Mouse (Mus musculus) MEL (cell line): ENCODE data around the gene Olfr231. TPM values are rescaled to one million over a fixed set of nuclear protein-coding genes. Genes with fewer than 3 reads are reported as not detected.

Source experiments
- DNase-seq: peaks from one replicate; pipeline ENCODE4 v3.0.0; 2011; ENCODE audit warnings: low read depth, low spot score
- H3K27ac ChIP-seq: 2 replicates; pipeline ENCODE4 v1.5.1; 2012; ENCODE audit warnings: low read depth, mild to moderate bottlenecking, control low read depth, low read length, moderate library complexity; ENCODE audit not compliant: control insufficient read depth
- H3K27me3 ChIP-seq, 2 experiments: fragments of 150-350 bp in 1 of 2; sonication (generic) in 1 of 2; 2 replicates each; pipeline ENCODE4 v1.6.1; 2012; ENCODE audit warnings: low read length in 2 of 2, mild to moderate bottlenecking in 2 of 2, improper control_type of control experiment in 1 of 2, moderate library complexity in 1 of 2; ENCODE audit not compliant: insufficient read depth in 2 of 2, control insufficient read depth in 1 of 2
- H3K36me3 ChIP-seq, 2 experiments: 2 replicates each; pipeline ENCODE4 v1.6.1; 2012 to 2014; ENCODE audit warnings: low read length in 2 of 2, improper control_type of control experiment in 1 of 2, inconsistent platforms in 1 of 2, mild to moderate bottlenecking in 1 of 2; ENCODE audit not compliant: insufficient read depth in 2 of 2, control insufficient read depth in 1 of 2
- H3K4me1 ChIP-seq, 2 experiments: fragments of 150-350 bp in 1 of 2; sonication (generic) in 1 of 2; 2 replicates each; pipeline ENCODE4 v1.6.1; 2012; ENCODE audit warnings: low read length in 2 of 2, improper control_type of control experiment in 1 of 2, mild to moderate bottlenecking in 1 of 2; ENCODE audit not compliant: insufficient read depth in 2 of 2, control insufficient read depth in 1 of 2
- H3K4me3 ChIP-seq, 2 experiments: fragments of 150-350 bp in 1 of 2; sonication (generic) in 1 of 2; 2 replicates each; pipeline ENCODE4 v1.5.1; 2012; ENCODE audit warnings: low read depth in 2 of 2, low read length in 2 of 2, mild to moderate bottlenecking in 2 of 2, moderate library complexity in 2 of 2, control low read depth in 1 of 2, improper control_type of control experiment in 1 of 2; ENCODE audit not compliant: control insufficient read depth in 1 of 2, insufficient read depth in 1 of 2
- H3K79me2 ChIP-seq: 2 replicates; pipeline ENCODE4 v1.6.1; 2012; ENCODE audit warnings: mild to moderate bottlenecking, low read length, moderate library complexity; ENCODE audit not compliant: control insufficient read depth, poor library complexity, insufficient read depth
- H3K9ac ChIP-seq: 2 replicates; pipeline ENCODE4 v1.6.1; 2012; ENCODE audit warnings: low read depth, mild to moderate bottlenecking, control low read depth, low read length, moderate library complexity; ENCODE audit not compliant: control insufficient read depth, poor library complexity, severe bottlenecking
- H3K9me3 ChIP-seq: fragments of 150-350 bp; sonication (generic); replicated peaks from 2 replicates; pipeline ENCODE4 v1.6.1; 2012; ENCODE audit warnings: mild to moderate bottlenecking, low read length, improper control_type of control experiment, moderate library complexity; ENCODE audit not compliant: insufficient read depth
- KAT2A ChIP-seq: conservative IDR thresholded peaks from 2 replicates; pipeline ENCODE4 v1.6.1; 2012; ENCODE audit warnings: low read depth, low read length, improper control_type of control experiment, inconsistent platforms
- MAFK ChIP-seq: IDR thresholded peaks from 2 replicates; pipeline ENCODE4 v1.6.1; 2011; ENCODE audit warnings: low read depth, mild to moderate bottlenecking, low read length, improper control_type of control experiment, borderline replicate concordance
- NELFE ChIP-seq: IDR thresholded peaks from 2 replicates; pipeline ENCODE4 v1.6.1; 2011; ENCODE audit warnings: low read depth, low read length, improper control_type of control experiment
- POLR2AphosphoS2 ChIP-seq: IDR thresholded peaks from 2 replicates; pipeline ENCODE4 v1.6.1; 2011; ENCODE audit warnings: low read length, improper control_type of control experiment
- TCF12 ChIP-seq: IDR thresholded peaks from 2 replicates; pipeline ENCODE4 v1.6.1; 2014; ENCODE audit warnings: low read depth, mild to moderate bottlenecking, inconsistent platforms, low read length, improper control_type of control experiment, moderate library complexity
- USF2 ChIP-seq, 2 experiments: IDR thresholded peaks; 2 replicates each; pipeline ENCODE4 v1.6.1; 2011 to 2012; ENCODE audit warnings: improper control_type of control experiment in 2 of 2, low read length in 2 of 2, borderline replicate concordance in 1 of 2, inconsistent platforms in 1 of 2, low read depth in 1 of 2, mild to moderate bottlenecking in 1 of 2; ENCODE audit not compliant: insufficient read depth in 1 of 2
- polyA plus RNA-seq, 2 experiments: library from polyadenylated mRNA; stranded (reverse) in 1 of 2; unstranded in 1 of 2; fragments of >175 nt in 1 of 2; fragments of >200 nt in 1 of 2; gene quantifications; 2 replicates each; pipeline versions ENCODE4 v1.2.1 to v1.2.4; 2012; ENCODE audit warnings: low replicate concordance in 2 of 2, low read depth in 1 of 2; ENCODE audit not compliant: insufficient read length in 2 of 2, insufficient read depth in 1 of 2, missing spikeins in 1 of 2
- total RNA-seq: library from RNA; depleted of rRNA; stranded (reverse); fragments of 300-350 nt; gene quantifications from 2 replicates; pipeline ENCODE4 v1.2.3, GENCODE M21; 2012; rRNA removed

The Olfr231 gene
- total and polyA plus RNA-seq, 3 experiments = not detected

DNA sequence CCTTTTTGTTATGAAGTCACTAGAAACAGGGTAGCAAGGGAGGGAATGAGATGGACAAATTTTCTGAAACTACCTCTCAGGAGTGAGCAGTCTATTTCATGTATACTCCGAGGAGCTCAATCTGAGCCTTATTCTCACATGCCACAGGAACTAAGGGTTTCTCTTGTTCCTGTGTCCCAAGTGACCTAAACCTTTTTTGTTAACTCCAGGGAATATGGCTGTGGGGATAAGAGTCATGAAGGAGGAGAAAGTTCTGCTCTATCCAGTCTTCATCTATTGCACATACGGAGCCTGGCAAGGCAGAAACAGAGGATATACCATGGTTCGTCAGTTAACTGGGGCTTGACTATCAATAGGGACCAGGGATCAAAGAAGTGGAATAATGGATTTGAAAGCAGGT, 54.7 kb downstream of the Olfr231 start, which contains the start of gene Olfr430:
Olfr430 (plus strand) TSS at position 301 of the 400 bp plus-strand sequence.
- Histone ChIP-seq H3K27me3 (no peaks in the 10 kb centered on the region), H3K9me3 (no peaks in the 10 kb centered on the region), H3K27ac (no peak within 1 kb of the TSS), H3K36me3 (no peaks in the 10 kb centered on the region), H3K9ac (no peak within 1 kb of the TSS), H3K4me3 (no peak within 1 kb of the TSS), H3K4me1 (no peaks in the 10 kb centered on the region), H3K79me2 (no peaks in the 10 kb centered on the region)
- TF ChIP-seq KAT2A = no peak
- no peak for TF ChIP-seq NELFE
- no peak for TF ChIP-seq TCF12
- TF ChIP-seq POLR2AphosphoS2 = no peak
- no peak for TF ChIP-seq USF2 (IDR thresholded peaks at IDR 0.05; ENCODE audit: borderline replicate concordance in 1 of 2, insufficient read depth in 1 of 2, low read depth in 1 of 2, low read length in 2 of 2)
- TF ChIP-seq MAFK = no peak
- DNase-seq = no peak

Other genes starting within 250 kb of the Olfr231 start
- gene Ifi211, start 208.1 kb downstream of the Olfr231 start, total RNA-seq = not detected in 2 replicates
- gene Ifi211, start 208.1 kb downstream of the Olfr231 start, polyA plus RNA-seq = not detected
- gene Mndal, start 178.7 kb downstream of the Olfr231 start, total RNA-seq = not detected in 2 replicates
- gene Mndal, start 178.7 kb downstream of the Olfr231 start, polyA plus RNA-seq = not detected
- 0.08 and 0.10 TPM in 2 replicates for gene Ifi203, start 178.5 kb downstream of the Olfr231 start, total RNA-seq
- gene Ifi203, start 178.5 kb downstream of the Olfr231 start, polyA plus RNA-seq = under 1 TPM in 1 of 2 experiments, not detected in 1; 0.25 TPM
- not detected in 2 replicates for gene Ifi202b, start 138.4 kb downstream of the Olfr231 start, total RNA-seq
- gene Ifi202b, start 138.4 kb downstream of the Olfr231 start, polyA plus RNA-seq = not detected
- gene Ifi205, start 89.4 kb downstream of the Olfr231 start, total RNA-seq = not detected in 2 replicates
- not detected for gene Ifi205, start 89.4 kb downstream of the Olfr231 start, polyA plus RNA-seq
- gene Olfr433, start 80.5 kb downstream of the Olfr231 start, total RNA-seq = not detected in 2 replicates
- not detected for gene Olfr433, start 80.5 kb downstream of the Olfr231 start, polyA plus RNA-seq
- not detected in 2 replicates for gene Olfr432, start 72.0 kb downstream of the Olfr231 start, total RNA-seq
- gene Olfr432, start 72.0 kb downstream of the Olfr231 start, polyA plus RNA-seq = not detected
- not detected in 2 replicates for gene Olfr430, start 54.6 kb downstream of the Olfr231 start, total RNA-seq
- gene Olfr430, start 54.6 kb downstream of the Olfr231 start, polyA plus RNA-seq = not detected
- gene Olfr429, start 36.8 kb downstream of the Olfr231 start, total RNA-seq = not detected in 2 replicates
- gene Olfr429, start 36.8 kb downstream of the Olfr231 start, polyA plus RNA-seq = not detected
- gene Olfr427, start 24.3 kb downstream of the Olfr231 start, total RNA-seq = not detected in 2 replicates
- not detected for gene Olfr427, start 24.3 kb downstream of the Olfr231 start, polyA plus RNA-seq
- gene Olfr424, start 10.4 kb upstream of the Olfr231 start, total RNA-seq = not detected in 2 replicates
- not detected for gene Olfr424, start 10.4 kb upstream of the Olfr231 start, polyA plus RNA-seq
- gene Olfr420, start 34.5 kb upstream of the Olfr231 start, total RNA-seq = not detected in 2 replicates
- not detected for gene Olfr420, start 34.5 kb upstream of the Olfr231 start, polyA plus RNA-seq
- 39.1 and 43.5 TPM in 2 replicates for gene Spta1, start 51.6 kb upstream of the Olfr231 start, total RNA-seq
- gene Spta1, start 51.6 kb upstream of the Olfr231 start, polyA plus RNA-seq = 10 to 100 TPM; 46.1 to 98.0 TPM
- gene Olfr419, start 130.9 kb upstream of the Olfr231 start, total RNA-seq = not detected in 2 replicates
- gene Olfr419, start 130.9 kb upstream of the Olfr231 start, polyA plus RNA-seq = under 1 TPM in 1 of 2 experiments, not detected in 1; 0.31 TPM
- gene Mptx1, start 209.4 kb upstream of the Olfr231 start, total RNA-seq = not detected in 2 replicates
- gene Mptx1, start 209.4 kb upstream of the Olfr231 start, polyA plus RNA-seq = not detected
- gene Olfr417, start 244.0 kb upstream of the Olfr231 start, total RNA-seq = 0.12 TPM in 1 of 2 replicates, not detected in the other
- gene Olfr417, start 244.0 kb upstream of the Olfr231 start, polyA plus RNA-seq = under 1 TPM in 1 of 2 experiments, not detected in 1; 0.07 TPM